Mouse (Mus musculus) CH12.LX (cell line): Measurements from ENCODE around the gene Sparc. TPM values are rescaled to one million over a fixed set of nuclear protein-coding genes. Genes with fewer than 3 reads are reported as not detected.

ENCODE experiments used
- DNase-seq: peaks from one replicate; pipeline ENCODE4 v3.0.0-alpha.2; 2013; ENCODE audit errors: extremely low read depth
- H3K27ac ChIP-seq: 2 replicates; pipeline ENCODE4 v1.5.1; 2012; ENCODE audit warnings: low read depth, mild to moderate bottlenecking, control low read depth, moderate library complexity; ENCODE audit not compliant: insufficient read depth
- H3K27me3 ChIP-seq: replicated peaks from 2 replicates; pipeline ENCODE3; 2012; ENCODE audit warnings: inconsistent platforms
- H3K36me3 ChIP-seq, 2 experiments: replicated peaks in 1 of 2; 2 replicates each; pipeline versions ENCODE3 to v1.6.1; 2012; ENCODE audit warnings: inconsistent platforms in 1 of 2, low read length in 1 of 2, mild to moderate bottlenecking in 1 of 2, mixed read lengths in 1 of 2, moderate library complexity in 1 of 2; ENCODE audit not compliant: control insufficient read depth in 1 of 2, insufficient read depth in 1 of 2
- H3K4me1 ChIP-seq, 2 experiments: 2 replicates each; pipeline ENCODE4 v1.6.1; 2012; ENCODE audit warnings: inconsistent platforms in 1 of 2, moderate library complexity in 1 of 2; ENCODE audit not compliant: insufficient read depth in 2 of 2, control insufficient read depth in 1 of 2
- H3K4me2 ChIP-seq: 2 replicates; pipeline ENCODE4 v1.6.1; 2012; ENCODE audit warnings: low read depth, mild to moderate bottlenecking, control low read depth; ENCODE audit not compliant: poor library complexity, insufficient read depth, severe bottlenecking
- H3K4me3 ChIP-seq, 3 experiments: fragments of 150-350 bp in 1 of 3; sonication (generic) in 1 of 3; replicated peaks in 1 of 3; 2 replicates each; pipeline versions ENCODE3 to v1.5.1; 2011 to 2012; ENCODE audit warnings: low read depth in 2 of 3, low read length in 2 of 3, mild to moderate bottlenecking in 2 of 3, moderate library complexity in 2 of 3, control low read depth in 1 of 3, improper control_type of control experiment in 1 of 3, inconsistent platforms in 1 of 3, mixed read lengths in 1 of 3; ENCODE audit not compliant: poor library complexity in 1 of 3
- H3K79me2 ChIP-seq: replicated peaks from 2 replicates; pipeline ENCODE4 v1.6.1; 2012; ENCODE audit warnings: mild to moderate bottlenecking, moderate library complexity; ENCODE audit not compliant: control insufficient read depth, poor library complexity, insufficient read depth, severe bottlenecking; ENCODE audit errors: extremely low read depth
- H3K9ac ChIP-seq: 2 replicates; pipeline ENCODE4 v1.6.1; 2012; ENCODE audit warnings: low read depth, mild to moderate bottlenecking, control low read depth, moderate library complexity; ENCODE audit not compliant: insufficient read depth
- H3K9me3 ChIP-seq: replicated peaks from 2 replicates; pipeline ENCODE3; 2012; ENCODE audit warnings: low read length, inconsistent platforms, mixed read lengths
- CHD1 ChIP-seq: IDR thresholded peaks from 2 replicates; pipeline ENCODE4 v1.6.1; 2012; ENCODE audit warnings: low read depth, low read length, improper control_type of control experiment, inconsistent platforms
- CTCF ChIP-seq, 2 experiments: IDR thresholded peaks in 1 of 2; conservative IDR thresholded peaks in 1 of 2; 2 replicates each; pipeline ENCODE4 v1.5.1; 2011 to 2012; ENCODE audit warnings: low read depth in 2 of 2, low read length in 2 of 2, improper control_type of control experiment in 1 of 2, inconsistent platforms in 1 of 2, mild to moderate bottlenecking in 1 of 2, moderate library complexity in 1 of 2
- EP300 ChIP-seq: IDR thresholded peaks from 2 replicates; pipeline ENCODE4 v1.6.1; 2011; ENCODE audit warnings: low read length, improper control_type of control experiment
- HCFC1 ChIP-seq: IDR thresholded peaks from 2 replicates; pipeline ENCODE4 v1.6.1; 2012; ENCODE audit warnings: low read depth, mild to moderate bottlenecking, inconsistent platforms, low read length, improper control_type of control experiment
- IRF4 ChIP-seq: IDR thresholded peaks from 2 replicates; pipeline ENCODE4 v1.6.1; 2014; ENCODE audit warnings: low read depth, mild to moderate bottlenecking, inconsistent platforms, low read length, improper control_type of control experiment
- JUND ChIP-seq: conservative IDR thresholded peaks from 2 replicates; pipeline ENCODE4 v1.6.1; 2011; ENCODE audit warnings: low read depth, low read length, improper control_type of control experiment
- MEF2A ChIP-seq: IDR thresholded peaks from 2 replicates; pipeline ENCODE4 v1.6.1; 2014; ENCODE audit warnings: low read depth, mild to moderate bottlenecking, inconsistent platforms, low read length, improper control_type of control experiment, borderline replicate concordance
- NELFE ChIP-seq: IDR thresholded peaks from 2 replicates; pipeline ENCODE4 v1.6.1; 2011; ENCODE audit warnings: low read depth, low read length, improper control_type of control experiment
- PAX5 ChIP-seq: IDR thresholded peaks from 2 replicates; pipeline ENCODE4 v1.6.1; 2012; ENCODE audit warnings: low read length, inconsistent platforms, mixed read lengths
- POLR2A ChIP-seq: IDR thresholded peaks from 2 replicates; pipeline ENCODE4 v1.6.1; 2011; ENCODE audit warnings: low read depth, mild to moderate bottlenecking, improper control_type of control experiment, low read length
- POLR2AphosphoS2 ChIP-seq: IDR thresholded peaks from 2 replicates; pipeline ENCODE4 v1.6.1; 2011; ENCODE audit warnings: low read depth, low read length, improper control_type of control experiment
- RAD21 ChIP-seq: IDR thresholded peaks from 2 replicates; pipeline ENCODE4 v1.6.1; 2011; ENCODE audit warnings: low read depth, mild to moderate bottlenecking, low read length, improper control_type of control experiment, moderate library complexity
- SIN3A ChIP-seq: IDR thresholded peaks from 2 replicates; pipeline ENCODE4 v1.6.1; 2012; ENCODE audit warnings: low read length, improper control_type of control experiment, inconsistent platforms
- TBP ChIP-seq: conservative IDR thresholded peaks from 2 replicates; pipeline ENCODE4 v1.6.1; 2011; ENCODE audit warnings: low read depth, low read length, improper control_type of control experiment
- TCF12 ChIP-seq: IDR thresholded peaks from 2 replicates; pipeline ENCODE4 v1.6.1; 2014; ENCODE audit warnings: low read depth, mild to moderate bottlenecking, inconsistent platforms, low read length, improper control_type of control experiment
- UBTF ChIP-seq: IDR thresholded peaks from 2 replicates; pipeline ENCODE4 v1.6.1; 2012; ENCODE audit warnings: low read depth, mild to moderate bottlenecking, inconsistent platforms, low read length, improper control_type of control experiment, moderate library complexity
- ZMIZ1 ChIP-seq: IDR thresholded peaks from 2 replicates; pipeline ENCODE4 v1.6.1; 2012; ENCODE audit warnings: low read depth, mild to moderate bottlenecking, inconsistent platforms, low read length, improper control_type of control experiment
- dilution Hi-C: fragments of 300-500 bp; cut with MboI; formaldehyde crosslinking; loops from 2 replicates; pipeline ENCODE4 v1.14.3; 2020; ENCODE audit warnings: low sequenced_read_pairs; ENCODE audit not compliant: extremely low pct_unique_long_range_greater_than_20kb, extremely low pct_ligation_motif_present
- in situ Hi-C: fragments of 300-500 bp; cut with MboI; formaldehyde crosslinking; loops from 3 replicates; pipeline ENCODE4 v1.14.3; 2019; ENCODE audit warnings: low sequenced_read_pairs, low pct_ligation_motif_present, low pct_unique_long_range_greater_than_20kb, mixed read lengths
- polyA plus RNA-seq: library from polyadenylated mRNA; unstranded; fragments of >175 nt; gene quantifications from 2 replicates; pipeline ENCODE4 v1.2.1, GENCODE M21; 2012; ENCODE audit warnings: low read depth; ENCODE audit not compliant: insufficient read length
- total RNA-seq, 2 experiments: library from RNA; depleted of rRNA; stranded (reverse); fragments of 300-350 nt in 1 of 2; fragments of >200 nt in 1 of 2; gene quantifications; 2 replicates each; pipeline ENCODE4 v1.2.3; 2012 to 2014

Gene Sparc
- total and polyA plus RNA-seq, 3 experiments = 0.13 to 0.57 TPM; not detected in 1

DNA sequence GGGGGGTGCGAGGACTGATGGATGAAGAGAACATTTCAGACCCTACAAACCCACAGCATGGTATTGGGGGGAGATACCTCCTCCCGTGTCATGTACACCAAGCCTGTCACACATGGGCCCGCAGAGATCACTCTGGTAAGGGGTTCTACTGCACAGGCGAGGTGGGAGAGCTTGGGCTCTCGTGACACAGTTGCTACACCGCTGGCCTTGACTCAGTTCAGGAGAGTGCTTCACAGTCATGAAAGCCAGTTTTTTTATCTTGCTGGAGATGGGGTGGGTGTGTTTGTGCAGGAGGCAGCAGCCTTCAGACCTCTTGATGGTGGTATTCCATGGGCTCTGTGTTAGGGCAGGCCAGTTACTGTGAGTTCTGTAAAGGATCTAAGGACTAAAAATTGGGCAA is 13.1 kb upstream of the Sparc start:
- Histone ChIP-seq H3K9ac (no peak overlapping the region), H3K4me2 (no peak overlapping the region), H3K4me1 (peaks cover 0 to 6% of the 10 kb centered on the region in 2 experiments; a peak in 2 of 4 replicates), H3K27ac (no peak overlapping the region), H3K4me3 (no peak overlapping the region), H3K36me3 (peaks cover 0 to 12% of the 10 kb centered on the region in 2 experiments), H3K27me3 (no peaks in the 10 kb centered on the region), H3K79me2 (no peaks in the 10 kb centered on the region), H3K9me3 (no peaks in the 10 kb centered on the region)
- in situ Hi-C loops = no loop called here
- dilution Hi-C loops = no loop called here
- TF ChIP-seq RAD21 = no peak
- no peak for TF ChIP-seq TCF12
- TF ChIP-seq CHD1 = no peak
- TF ChIP-seq SIN3A = no peak
- TF ChIP-seq MEF2A = no peak
- TF ChIP-seq ZMIZ1 = no peak
- no peak for TF ChIP-seq EP300
- no peak for DNase-seq

DNA sequence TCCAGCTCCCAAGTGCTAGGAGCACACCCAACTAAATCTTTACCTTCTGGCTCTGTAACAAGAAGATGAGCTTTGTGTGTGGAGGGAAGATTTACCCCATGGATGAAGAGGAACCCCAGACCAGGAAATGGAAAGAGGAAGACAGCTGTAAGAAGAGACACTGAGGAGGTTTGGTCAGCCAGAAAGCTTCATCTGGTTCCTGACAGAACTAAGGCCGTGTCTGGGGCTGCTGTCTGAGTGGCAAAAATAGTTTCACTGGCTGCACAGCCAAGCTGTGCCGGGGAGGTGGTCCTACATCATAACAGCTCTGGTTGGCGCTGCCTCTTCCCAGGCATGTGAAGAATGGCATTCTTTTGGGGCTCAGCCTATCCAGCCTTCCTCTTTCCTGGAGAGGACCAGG is 10.0 kb upstream of the Sparc start:
- no peak for DNase-seq
- Histone ChIP-seq H3K79me2 (no peaks in the 10 kb centered on the region), H3K4me1 (peaks cover 0 to 6% of the 10 kb centered on the region in 2 experiments; a peak in 2 of 4 replicates), H3K36me3 (no peaks in the 10 kb centered on the region), H3K9me3 (no peaks in the 10 kb centered on the region), H3K27me3 (peaks cover 4% of the 10 kb centered on the region), H3K4me2 (no peak overlapping the region)
- TF ChIP-seq TBP (no peak), IRF4 (no peak), NELFE (no peak), RAD21 (no peak), EP300 (no peak), JUND (no peak), CTCF (conservative IDR thresholded peaks at IDR 0.05 in 1 of 2, IDR thresholded peaks at IDR 0.05 in 1 of 2; ENCODE audit: low read depth in 2 of 2, low read length in 2 of 2) (no peak), UBTF (no peak), POLR2AphosphoS2 (no peak), HCFC1 (no peak), PAX5 (no peak)
- TF ChIP-seq, all 38 proteins: peak for 0
- in situ Hi-C loops (no loop called here), dilution Hi-C loops (no loop called here)
- no peak overlapping the region for H3K9ac ChIP-seq
- no peak overlapping the region for H3K4me3 ChIP-seq
- H3K27ac ChIP-seq = no peak overlapping the region

DNA sequence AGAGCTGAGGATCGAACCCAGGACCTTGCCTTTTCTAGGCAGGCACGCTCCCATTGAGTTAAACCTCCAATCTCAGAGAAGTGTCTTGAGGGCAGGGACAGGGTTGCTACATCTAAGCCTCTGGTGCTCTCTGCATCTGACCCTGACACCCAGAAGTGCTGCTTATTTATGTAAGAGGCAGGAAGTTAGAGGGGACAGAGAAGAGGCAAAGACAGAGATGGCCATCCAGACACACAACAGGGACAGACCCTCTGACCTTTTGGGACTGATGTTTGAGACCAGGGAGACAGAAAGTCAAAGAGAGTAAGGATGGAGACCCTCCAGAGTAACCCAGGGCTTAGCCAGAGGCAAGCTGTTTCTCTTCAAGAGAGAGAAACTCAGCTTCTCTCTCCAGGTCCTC is 7.0 kb upstream of the Sparc start:
- Histone ChIP-seq H3K4me3 (no peak overlapping the region), H3K9ac (no peak overlapping the region), H3K27me3 (peaks cover 12% of the 10 kb centered on the region), H3K79me2 (no peaks in the 10 kb centered on the region), H3K9me3 (no peaks in the 10 kb centered on the region), H3K36me3 (no peaks in the 10 kb centered on the region), H3K27ac (no peak overlapping the region), H3K4me2 (no peak overlapping the region), H3K4me1 (peaks cover 0 to 6% of the 10 kb centered on the region in 2 experiments; a peak in 2 of 4 replicates)
- DNase-seq = no peak
- in situ Hi-C loops (no loop called here), dilution Hi-C loops (no loop called here)
- no peak for TF ChIP-seq POLR2A
